Mouse (Mus musculus) brain, embryonic 14.5 days (tissue): ENCODE results near the gene Tvp23b.

Experiments
- CTCF ChIP-seq: fragments of 200-500 bp; IDR thresholded peaks from 2 replicates; pipeline ENCODE4 v1.5.1; 2012; ENCODE audit warnings: inconsistent platforms, mild to moderate bottlenecking, moderate library complexity, borderline replicate concordance; ENCODE audit not compliant: insufficient read depth, insufficient read length; ENCODE audit errors: extremely low read depth
- POLR2A ChIP-seq: fragments of 200-500 bp; IDR thresholded peaks from 2 replicates; pipeline ENCODE4 v1.6.1; 2012; ENCODE audit warnings: mild to moderate bottlenecking, inconsistent platforms, borderline replicate concordance; ENCODE audit not compliant: poor library complexity, insufficient read depth, insufficient read length, severe bottlenecking; ENCODE audit errors: extremely low read depth

GRCm38 (mm10) chr11:62885323-62885722 is 6.1 kb downstream of the Tvp23b start:
- TF ChIP-seq POLR2A = no peak
- no peak for TF ChIP-seq CTCF
